Mouse (Mus musculus): ENCODE results near the gene B4galt2.

GRCm38 (mm10) chr4:117878301-117878700 lies 5.0 kb downstream of the B4galt2 start:
- no peak for TF ChIP-seq CTCF (IDR thresholded peaks at IDR 0.05; ENCODE audit: extremely low read depth, insufficient read depth, low read length)
- TF ChIP-seq POLR2A (IDR thresholded peaks at IDR 0.05; ENCODE audit: extremely low read depth, insufficient read depth, low read length) = no peak

Measured in cortical plate, adult 2 months (tissue).